Comparison of ENCODE assay signal across 16 mouse cellular contexts in the genomic region with DNA sequence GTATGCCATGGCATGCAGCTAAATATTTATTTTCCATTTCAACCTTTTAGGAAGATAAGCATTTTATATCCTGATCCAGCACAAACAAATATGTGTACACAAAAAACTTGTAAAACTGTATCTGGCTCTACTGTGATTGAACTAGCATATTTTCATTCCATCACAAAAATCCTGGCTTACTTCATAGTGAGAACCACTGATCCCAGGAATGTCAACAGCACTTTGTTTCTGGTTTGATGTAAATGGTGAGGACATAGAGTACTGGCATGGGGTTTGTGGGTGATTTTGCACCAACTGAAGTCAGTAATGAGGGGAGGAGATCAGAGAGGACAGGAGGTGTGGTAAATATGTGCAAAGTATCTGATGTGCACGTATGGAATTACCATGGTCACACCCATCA.
"Had no signal": no experiment of that assay in that cellular context is flagged by ENCODE, and none has a peak within 500 bp of the region (broad histone marks: within the 10 kb centered on the region; RNA-seq: fewer than 3 reads in every experiment).

No protein-coding gene starts in this region.

- ATAC-seq: intestine, embryonic 15.5 days; liver, postnatal 0 days; midbrain, embryonic 13.5 days had no signal

- H3K4me3 ChIP-seq: intestine, embryonic 15.5 days; kidney, embryonic 15.5 days; limb, embryonic 12.5 days; limb, embryonic 15.5 days; midbrain, embryonic 13.5 days; stomach, embryonic 15.5 days had no signal

- H3K27me3 ChIP-seq: intestine, embryonic 15.5 days; kidney, embryonic 15.5 days; limb, embryonic 12.5 days; limb, embryonic 15.5 days; midbrain, embryonic 13.5 days; stomach, embryonic 15.5 days had no signal

- H3K4me2 ChIP-seq: intestine, embryonic 15.5 days; kidney, embryonic 15.5 days; limb, embryonic 12.5 days; limb, embryonic 15.5 days; liver, embryonic 11.5 days; midbrain, embryonic 13.5 days; stomach, embryonic 15.5 days had no signal

- H3K36me3 ChIP-seq: intestine, embryonic 15.5 days; midbrain, embryonic 13.5 days; stomach, embryonic 15.5 days had no signal

- H3K9ac ChIP-seq: intestine, embryonic 15.5 days; kidney, embryonic 15.5 days; limb, embryonic 12.5 days; limb, embryonic 15.5 days; liver, embryonic 14.5 days; liver, postnatal 0 days; midbrain, embryonic 13.5 days; stomach, embryonic 15.5 days had no signal

- H3K9me3 ChIP-seq: intestine, embryonic 15.5 days; kidney, embryonic 15.5 days; limb, embryonic 12.5 days; limb, embryonic 15.5 days; midbrain, embryonic 13.5 days; stomach, embryonic 15.5 days had no signal

- H3K27ac ChIP-seq: intestine, embryonic 15.5 days; kidney, embryonic 15.5 days; limb, embryonic 12.5 days; limb, embryonic 15.5 days; liver, embryonic 14.5 days; macrophage; midbrain, embryonic 13.5 days; stomach, embryonic 15.5 days had no signal

- DNase-seq: kidney, adult 11 months; kidney, adult 8-10 months; kidney, postnatal 10 days; kidney, postnatal 4 days; left cerebral cortex, postnatal 4 days; liver, postnatal 0 days; thymus, postnatal 25 days had no signal

- H3K4me1 ChIP-seq: limb, embryonic 12.5 days; midbrain, embryonic 13.5 days had no signal
